Mouse (Mus musculus): Measurements from ENCODE around the gene Nxn.

DNA sequence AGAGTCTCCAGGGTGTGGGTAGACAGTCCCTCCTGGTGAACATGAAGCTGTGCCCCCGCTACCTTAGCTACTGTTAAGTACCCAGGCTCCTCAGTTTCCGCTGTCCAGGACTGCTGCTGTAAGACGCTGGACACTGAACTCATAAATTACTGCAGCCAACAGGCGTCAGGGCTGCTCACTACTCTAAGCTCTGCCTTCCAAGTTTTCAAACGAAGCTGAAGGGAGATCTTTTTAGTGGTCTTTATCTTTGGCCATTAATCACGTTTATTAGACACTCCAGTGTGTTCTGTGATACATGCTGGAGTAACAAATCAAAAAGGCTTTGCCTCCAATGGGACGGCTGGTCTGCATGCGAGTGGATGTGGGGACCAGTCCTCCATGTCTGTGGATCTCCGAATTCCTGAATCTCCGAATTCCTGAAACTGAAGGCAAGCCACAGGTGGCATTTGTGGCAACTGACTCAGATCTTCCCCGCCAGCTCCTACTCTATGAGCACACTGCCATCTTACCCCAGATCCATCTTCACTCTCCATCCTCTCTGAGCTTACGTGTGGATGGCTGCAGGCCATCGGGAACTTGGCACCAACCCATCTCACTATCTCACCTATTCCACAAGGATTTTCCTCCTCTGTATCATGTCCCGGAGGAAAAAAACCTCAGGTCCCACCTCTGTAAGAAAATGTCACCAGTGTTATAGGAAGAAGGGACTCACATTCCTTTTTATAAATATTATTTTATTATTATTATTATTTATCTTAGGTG lies 56.9 kb downstream of the Nxn start:
- TF ChIP-seq POLR2A (IDR thresholded peaks at IDR 0.05; ENCODE audit: insufficient read depth, low read depth, low read length) (no peak), CTCF (IDR thresholded peaks at IDR 0.05) (no peak)

Measured in heart, adult 2 months (tissue).